Mouse (Mus musculus) embryo, embryonic 11 days (tissue): ENCODE measurements around the gene Ppox.
"Not testable (repeated sequence)": the region's sequence is repeated elsewhere in the genome, so short reads cannot be mapped to it uniquely, and the experiment has no call there.

ENCODE experiments used
- DNase-seq: peaks from one replicate; pipeline ENCODE4 v3.0.0-alpha.2; 2015

The Ppox gene

GRCm38 (mm10) chr1:171263666-171264461, 17.1 kb downstream of the Ppox start:
- no peak for DNase-seq

DNA sequence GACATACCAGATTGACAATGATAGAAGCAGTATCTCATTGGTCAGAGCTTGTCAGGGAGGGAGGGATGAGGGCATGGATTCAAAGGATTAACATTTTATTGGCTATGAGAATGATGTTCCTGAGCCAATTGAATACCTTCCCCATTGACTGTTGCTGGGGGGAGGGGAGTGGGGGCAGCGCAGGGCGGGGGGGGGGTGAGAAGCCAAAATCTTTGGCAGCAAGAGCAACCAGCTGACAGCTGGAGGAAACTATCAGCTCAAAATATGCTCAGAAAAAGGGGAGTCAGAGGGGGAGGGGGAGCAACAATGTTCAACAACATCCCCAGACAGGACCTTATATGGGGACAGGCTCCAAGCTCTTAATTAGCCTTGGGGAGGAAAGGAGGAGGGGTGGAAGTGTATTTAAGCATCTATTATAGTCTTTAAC, 17.8 kb downstream of the Ppox start:
- DNase-seq: peak; percentile 59

DNA sequence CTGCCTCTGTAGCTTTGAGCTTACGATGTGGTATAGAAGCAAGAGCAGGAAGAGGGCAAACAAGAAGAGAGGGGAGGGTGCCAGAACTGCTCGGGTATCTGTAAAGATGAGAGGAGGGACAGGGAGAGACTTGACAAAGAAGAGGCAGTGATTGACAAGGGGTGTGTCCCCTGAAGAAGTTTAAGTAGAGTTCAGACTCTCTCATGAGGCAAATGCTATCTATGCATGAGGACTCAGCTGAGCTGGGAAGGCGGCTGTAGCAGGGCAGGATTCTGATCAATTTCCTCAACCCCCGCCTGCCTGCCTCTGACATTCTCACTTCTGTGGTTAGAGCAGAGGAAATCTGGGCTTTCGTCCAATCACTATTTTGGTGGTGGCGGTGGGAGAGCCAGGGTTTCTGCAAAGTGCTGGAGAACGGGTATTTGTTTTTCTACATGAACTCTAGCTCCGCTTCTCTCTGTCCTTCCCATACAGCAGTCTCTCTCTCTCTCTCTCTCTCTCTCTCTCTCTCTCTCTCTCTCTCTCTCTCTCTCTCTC, 18.3 kb downstream of the Ppox start:
- peak; percentile 44 for DNase-seq

DNA sequence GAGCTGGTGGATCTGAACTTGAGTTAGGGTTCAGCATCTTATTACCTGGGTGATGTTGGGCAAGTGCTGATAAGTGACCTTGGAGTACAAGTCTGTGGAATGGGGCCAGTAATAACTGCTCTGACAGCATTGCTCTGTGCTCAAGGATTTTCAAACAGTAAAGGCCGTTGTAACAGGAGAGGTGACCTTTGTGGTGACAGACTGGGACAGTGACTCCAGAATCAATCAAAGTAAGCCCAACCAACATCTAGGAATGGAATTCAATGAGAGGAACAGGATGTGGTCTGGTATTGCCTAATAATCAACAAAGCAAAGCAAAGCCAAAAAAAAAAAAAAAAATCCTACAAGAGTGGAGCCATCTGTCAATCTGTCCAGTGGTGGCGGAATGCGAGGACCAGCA, 20.7 kb downstream of the Ppox start:
- no peak for DNase-seq

- no peak for DNase-seq
These were observed 22.1 kb downstream of the Ppox start for GRCm38 (mm10) chr1:171258921-171259320.

DNA sequence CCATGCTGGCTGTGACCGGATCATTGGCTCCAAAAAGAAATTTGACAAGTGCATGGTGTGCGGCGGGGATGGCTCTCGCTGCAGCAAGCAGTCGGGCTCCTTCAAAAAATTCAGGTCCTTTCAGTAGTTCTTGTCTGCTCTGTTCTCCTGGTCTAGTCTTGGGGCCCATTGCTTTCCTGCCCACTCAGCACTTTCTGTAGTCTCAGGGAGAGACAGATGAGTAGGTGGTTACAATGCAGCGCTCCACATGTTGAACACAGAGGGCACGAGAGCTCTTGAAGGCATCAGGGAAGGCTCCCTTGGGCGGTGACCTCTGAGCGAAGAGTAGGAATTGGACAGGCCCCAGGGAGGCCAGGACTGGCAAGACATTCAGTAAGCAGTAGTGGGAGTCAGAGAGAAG, 23.2 kb downstream of the Ppox start:
- no peak for DNase-seq

DNA sequence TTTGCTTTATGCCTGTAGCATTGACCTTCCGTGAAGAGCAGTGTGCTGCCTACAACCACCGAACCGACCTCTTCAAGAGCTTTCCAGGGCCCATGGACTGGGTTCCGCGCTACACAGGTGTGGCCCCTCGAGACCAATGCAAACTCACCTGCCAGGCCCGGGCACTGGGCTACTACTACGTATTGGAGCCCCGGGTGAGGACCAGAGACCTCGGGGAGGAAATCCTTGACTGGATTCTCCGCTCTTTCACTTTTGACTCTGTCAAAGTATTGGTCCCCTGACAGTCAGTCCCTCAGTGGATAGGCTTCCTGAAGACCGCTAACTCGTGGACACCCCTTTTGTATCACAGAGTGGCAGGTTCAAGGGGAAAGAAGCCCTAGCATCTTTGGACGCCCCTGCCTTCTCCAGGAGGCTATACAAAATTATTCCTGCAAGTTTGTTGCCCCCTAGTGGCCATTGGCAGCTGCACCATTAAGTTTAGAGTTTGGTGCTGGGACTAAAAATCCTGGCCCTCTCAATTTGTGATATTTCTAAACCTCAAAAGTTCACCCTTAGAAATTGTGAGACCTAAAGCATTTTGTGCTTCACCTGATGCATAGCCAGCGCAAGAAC, 23.9 kb downstream of the Ppox start:
- peak; percentile 87 for DNase-seq

GRCm38 (mm10) chr1:171256095-171256818, 24.7 kb downstream of the Ppox start:
- no peak for DNase-seq

GRCm38 (mm10) chr1:171252415-171252814, 28.6 kb downstream of the Ppox start:
- DNase-seq: no peak

GRCm38 (mm10) chr1:171251594-171252324, 29.2 kb downstream of the Ppox start:
- DNase-seq: peak; percentile 74

DNA sequence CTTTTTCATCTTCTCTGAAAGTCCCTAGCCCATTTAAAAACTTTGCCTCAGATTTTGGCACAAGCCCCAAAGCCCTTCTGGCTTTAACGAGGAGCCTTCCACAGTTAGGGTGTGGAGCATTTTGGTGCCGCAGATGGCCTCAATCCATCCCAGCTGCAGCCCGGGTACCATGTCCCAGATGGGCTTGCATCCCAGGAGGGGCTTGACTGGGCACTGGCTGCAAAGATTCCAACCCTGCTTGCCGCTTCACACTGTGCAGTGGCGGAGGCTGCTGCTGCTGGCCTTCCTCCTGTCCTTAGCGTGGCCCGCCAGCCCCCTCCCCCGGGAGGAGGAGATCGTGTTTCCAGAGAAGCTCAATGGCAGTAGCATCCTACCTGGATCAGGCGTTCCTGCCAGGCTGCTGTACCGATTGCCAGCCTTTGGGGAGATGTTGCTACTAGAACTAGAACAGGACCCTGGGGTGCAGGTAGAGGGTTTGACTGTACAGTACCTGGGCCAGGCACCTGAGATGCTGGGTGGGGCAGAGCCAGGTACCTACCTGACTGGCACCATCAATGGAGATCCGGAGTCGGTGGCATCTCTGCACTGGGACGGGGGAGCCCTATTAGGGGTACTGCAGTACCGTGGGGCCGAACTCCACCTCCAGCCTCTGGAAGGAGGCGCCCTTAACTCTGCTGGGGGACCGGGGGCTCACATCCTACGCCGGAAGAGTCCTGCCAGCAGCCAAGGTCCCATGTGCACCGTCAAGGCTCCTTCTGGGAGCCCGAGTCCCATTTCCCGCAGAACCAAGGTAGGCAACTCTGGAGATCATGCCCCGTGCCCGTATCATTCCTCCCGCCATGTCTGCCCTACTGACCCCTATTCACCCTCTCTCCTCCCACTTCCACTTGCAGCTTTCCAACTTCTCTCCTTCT, 30.0 kb downstream of the Ppox start, which contains the start of gene Ndufs2:
TSS of gene Ndufs2 (minus strand) at position 709 of the 914 bp plus-strand sequence.
- DNase-seq: peak; percentile 60

GRCm38 (mm10) chr1:171249913-171250600, 30.9 kb downstream of the Ppox start, which contains the start of gene Adamts4:
Gene Adamts4 (plus strand): TSS chr1:171250421.
- DNase-seq: peak; percentile 78

DNA sequence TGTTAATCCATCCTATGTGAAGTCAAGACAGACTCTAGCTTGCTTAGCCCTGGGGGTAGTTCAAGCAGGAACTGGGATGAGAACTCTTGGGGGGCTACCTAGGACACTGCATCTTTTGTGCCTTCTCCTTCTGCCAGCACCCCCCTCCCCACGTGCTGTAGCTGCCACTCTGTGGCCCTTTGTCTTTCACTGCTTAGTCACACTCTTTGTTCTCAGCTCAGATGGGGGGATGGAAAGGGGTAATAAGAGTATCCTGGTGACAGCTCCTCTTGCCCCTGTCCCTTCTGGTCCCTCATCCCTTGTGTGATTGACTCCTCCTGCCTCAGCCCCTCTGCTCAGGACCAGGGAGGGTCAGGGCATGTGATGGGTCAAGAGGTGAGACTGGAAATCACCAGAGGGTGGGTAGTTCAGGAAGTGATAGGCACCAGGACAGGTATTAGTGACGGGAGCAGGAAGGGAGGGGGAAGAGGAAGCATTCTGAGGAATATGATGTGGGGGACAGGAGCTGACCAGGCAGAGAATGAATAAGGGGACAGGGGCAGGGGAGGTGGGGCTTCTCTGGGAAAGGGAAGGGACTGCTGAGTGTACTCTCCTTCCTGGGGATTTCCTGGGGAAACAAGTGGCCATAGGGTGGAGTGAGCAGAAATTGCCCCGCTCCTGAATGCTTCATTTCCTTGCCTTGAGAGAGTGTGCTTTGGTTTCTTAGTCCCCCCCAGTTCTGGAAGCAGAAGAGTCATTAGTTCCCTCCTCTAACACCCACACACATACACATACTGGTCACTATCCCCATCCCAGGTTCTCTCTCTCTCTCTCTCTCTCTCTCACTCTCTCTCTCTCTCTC, 32.4 kb downstream of the Ppox start:
- DNase-seq: peak; percentile 37

DNA sequence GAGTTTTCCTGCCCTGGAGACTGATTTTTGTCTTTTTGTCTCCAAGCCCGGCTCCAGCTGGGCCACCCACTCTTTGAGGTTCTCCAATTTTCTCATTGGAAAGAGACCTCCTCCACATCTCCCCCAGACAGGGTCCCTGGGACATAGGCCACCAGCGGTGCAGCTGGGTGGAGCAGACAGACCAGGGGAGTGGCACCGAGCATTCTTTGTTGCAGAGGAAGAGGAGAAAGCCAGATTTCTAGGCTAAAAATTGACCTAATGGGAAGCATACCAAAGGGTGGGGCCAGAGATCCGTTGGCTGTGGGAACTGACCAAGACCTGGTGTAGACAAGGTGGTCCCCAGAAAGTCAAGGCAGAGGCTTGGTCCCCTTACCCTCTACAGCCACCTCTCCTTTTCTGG, 33.1 kb downstream of the Ppox start:
- DNase-seq: no peak

- no peak for DNase-seq
These were observed 33.5 kb downstream of the Ppox start for GRCm38 (mm10) chr1:171247453-171247841.

GRCm38 (mm10) chr1:171246709-171247452, 34.1 kb downstream of the Ppox start:
- peak; percentile 98 for DNase-seq

DNA sequence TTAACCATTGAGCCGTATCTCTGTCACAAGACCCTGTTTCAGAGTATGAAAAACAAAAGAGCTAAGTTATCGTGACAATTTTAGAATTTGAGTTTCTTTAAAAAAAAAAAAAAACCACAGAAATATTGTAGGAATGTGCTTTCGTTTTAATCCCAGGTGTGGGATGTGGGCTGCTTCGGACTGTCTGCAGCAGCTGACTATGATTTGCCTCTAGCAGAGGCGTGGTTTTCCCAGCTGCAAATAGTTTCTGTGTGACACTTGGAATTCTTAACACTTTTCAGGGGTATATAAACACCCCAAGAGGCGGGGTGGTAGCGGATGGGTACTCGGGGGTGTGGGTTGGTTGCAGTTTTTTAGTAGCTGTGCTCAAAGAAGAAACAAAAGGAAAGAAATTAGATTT, 35.6 kb downstream of the Ppox start:
- DNase-seq: no peak

DNA sequence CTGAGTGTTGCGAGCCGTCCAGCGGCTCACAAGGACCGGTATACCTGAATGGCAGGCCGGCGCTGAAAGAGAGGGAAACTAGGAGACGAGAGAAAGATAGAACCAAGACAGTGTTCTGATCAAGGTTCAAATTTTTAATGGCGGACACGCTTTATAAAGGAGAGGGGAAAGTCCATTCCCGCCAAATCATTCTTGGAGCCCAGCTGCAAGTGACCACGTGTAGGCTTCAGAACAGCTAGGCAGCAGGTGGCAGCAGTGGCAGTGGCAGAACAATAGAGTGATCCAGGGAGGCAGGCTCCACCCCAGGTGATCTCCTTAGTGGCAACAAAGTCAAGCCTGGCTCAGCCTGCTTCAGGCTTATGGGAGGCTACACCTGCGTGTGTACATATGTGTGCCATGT, 39.0 kb downstream of the Ppox start:
- DNase-seq: not testable (repeated sequence)

DNA sequence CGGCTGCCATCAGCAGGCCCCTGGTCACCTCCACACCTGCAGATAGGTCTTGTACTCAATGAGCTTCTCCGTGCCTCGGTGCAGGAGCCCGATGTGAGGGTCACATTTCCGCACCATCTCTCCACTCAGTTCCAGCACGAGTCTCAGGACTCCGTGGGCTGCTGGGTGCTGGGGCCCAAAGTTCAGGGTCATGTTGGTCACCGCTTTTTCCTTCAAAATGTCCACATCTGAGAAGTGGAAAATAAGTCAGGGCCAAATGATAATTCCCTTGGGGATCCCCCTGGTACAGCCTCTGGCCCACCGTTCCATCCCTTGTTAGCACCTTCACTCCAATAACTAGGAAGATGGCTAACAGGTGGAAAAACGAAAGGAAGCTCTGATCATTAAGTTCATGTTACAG, 40.1 kb downstream of the Ppox start:
- no peak for DNase-seq
